In the genomic region with DNA sequence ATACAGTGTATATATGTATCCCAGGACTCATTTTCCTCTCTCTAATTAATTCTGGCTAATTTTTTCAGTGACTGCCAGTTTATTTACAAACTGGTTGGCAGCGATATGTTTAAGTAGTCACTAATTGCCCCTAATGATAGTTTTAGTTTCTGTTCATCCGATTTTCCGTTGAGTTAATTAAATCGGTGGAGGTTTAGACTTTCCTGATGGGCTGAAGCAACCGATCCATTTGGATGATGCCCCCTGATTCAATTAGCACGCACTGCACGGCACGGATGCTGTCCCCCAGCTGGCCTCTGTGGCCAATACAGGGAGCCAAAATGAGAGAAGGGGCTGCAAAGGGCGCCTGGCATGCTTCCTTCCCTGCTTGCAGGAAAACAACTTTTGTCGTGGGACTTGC, we compare ENCODE assay signal across 26 mouse cellular contexts.
DNase-seq lines count a peak whose midpoint lies in the region; ATAC-seq and TF ChIP-seq lines count a peak whose summit lies in the region.
"Had no signal": no experiment of that assay in that cellular context is flagged by ENCODE, and none has a peak within 500 bp of the region (broad histone marks: within the 10 kb centered on the region; RNA-seq: fewer than 3 reads in every experiment).

No protein-coding gene starts in this region.

- H3K4me3 ChIP-seq in forebrain, embryonic 14.5 days (ENCODE audit: low read depth, low read length), result no peak overlapping the region
- no peak overlapping the region for H3K4me3 ChIP-seq in forebrain, embryonic 11.5 days (ENCODE audit: low read depth, low read length)
- no peak overlapping the region for H3K4me3 ChIP-seq in limb, embryonic 12.5 days (replicated peaks)
- H3K4me3 ChIP-seq in limb, embryonic 10.5 days, result no peak overlapping the region
- no peak overlapping the region for H3K4me3 ChIP-seq in midbrain, postnatal 0 days (ENCODE audit: low read depth, low read length)
- H3K4me3 ChIP-seq: erythroblast, embryonic 14.5 days; forebrain, embryonic 15.5 days; heart, adult 2 months; heart, embryonic 12.5 days; hindbrain, embryonic 15.5 days; intestine, embryonic 15.5 days; liver, embryonic 12.5 days; megakaryocyte, embryonic 14.5 days had no signal

- TF ChIP-seq CTCF in brain, embryonic 14.5 days (IDR thresholded peaks at IDR 0.05; ENCODE audit: borderline replicate concordance, extremely low read depth, insufficient read depth, insufficient read length), result no peak
- no peak; the same call in 1 of the 2 replicates for TF ChIP-seq CTCF in midbrain, postnatal 0 days (IDR thresholded peaks at IDR 0.05)

- TF ChIP-seq POLR2A in brain, embryonic 14.5 days (IDR thresholded peaks at IDR 0.05; ENCODE audit: borderline replicate concordance, extremely low read depth, insufficient read depth, insufficient read length, poor library complexity, severe bottlenecking), result no peak

- peak; percentile 60 for DNase-seq in forebrain, embryonic 14.5 days (ENCODE audit: low spot score)
- no peak for DNase-seq in forebrain, embryonic 11.5 days (ENCODE audit: low spot score)
- DNase-seq in limb, embryonic 10.5 days (ENCODE audit: low spot score), result no peak
- DNase-seq in brain, embryonic 14.5 days (ENCODE audit: low read depth), result peak; percentile 80
- DNase-seq in midbrain, postnatal 0 days (ENCODE audit: low spot score), result peak; percentile 25
- no peak for DNase-seq in thymus, postnatal 4 days
- DNase-seq: adrenal gland, postnatal 14 days; cerebellum, adult 18-20 months; heart, adult 2 months; heart, postnatal 4 days; kidney, adult 2 months; kidney, postnatal 4 days; liver, postnatal 0 days; lung, postnatal 4 days; right cerebral cortex, postnatal 4 days; thymus, adult 18-20 months; thymus, postnatal 25 days had no signal

- 0 out of 2 replicates have a peak overlapping the region, but pooled peaks have one; percentile 13 for H3K9ac ChIP-seq in forebrain, embryonic 14.5 days (ENCODE audit: low read length)
- H3K9ac ChIP-seq in forebrain, embryonic 11.5 days (ENCODE audit: low read length), result no peak overlapping the region
- H3K9ac ChIP-seq in limb, embryonic 12.5 days (replicated peaks), result no peak overlapping the region
- H3K9ac ChIP-seq in midbrain, postnatal 0 days (replicated peaks; ENCODE audit: low read length, poor library complexity, severe bottlenecking), result 0 out of 2 replicates have a peak overlapping the region, but pooled peaks have one; percentile 33
- H3K9ac ChIP-seq: forebrain, embryonic 15.5 days; heart, embryonic 12.5 days; hindbrain, embryonic 15.5 days; intestine, embryonic 15.5 days; liver, embryonic 12.5 days; liver, postnatal 0 days had no signal

- no peak for ATAC-seq in forebrain, embryonic 14.5 days
- no peak for ATAC-seq in forebrain, embryonic 11.5 days (replicated peaks; ENCODE audit: low FRiP score)
- no peak for ATAC-seq in limb, embryonic 12.5 days (ENCODE audit: insufficient number of reproducible peaks, insufficient read depth, low FRiP score, low TSS enrichment, low read depth)
- ATAC-seq in midbrain, postnatal 0 days (ENCODE audit: low FRiP score), result no peak
- ATAC-seq: intestine, embryonic 15.5 days; liver, embryonic 12.5 days; liver, postnatal 0 days had no signal

- H3K4me1 ChIP-seq in forebrain, embryonic 14.5 days (ENCODE audit: control insufficient read depth, insufficient read depth, low read length), result peaks cover 14% of the 10 kb centered on the region
- H3K4me1 ChIP-seq in forebrain, embryonic 11.5 days (replicated peaks; ENCODE audit: control insufficient read depth, insufficient read depth, low read length), result peaks cover 10% of the 10 kb centered on the region; the same call in 1 of the 2 replicates
- H3K4me1 ChIP-seq in limb, embryonic 12.5 days (replicated peaks), result peaks cover 27% of the 10 kb centered on the region
- peaks cover 34% of the 10 kb centered on the region for H3K4me1 ChIP-seq in limb, embryonic 10.5 days
- 0 out of 2 replicates have a peak, but pooled peaks cover 3% of the 10 kb centered on the region for H3K4me1 ChIP-seq in midbrain, postnatal 0 days (ENCODE audit: insufficient read depth, low read length)
- H3K4me1 ChIP-seq: liver, embryonic 12.5 days had no signal

- H3K27ac ChIP-seq in forebrain, embryonic 14.5 days (ENCODE audit: low read depth, low read length), result no peak overlapping the region; the same call in 1 of the 2 replicates
- H3K27ac ChIP-seq in forebrain, embryonic 11.5 days (ENCODE audit: low read depth, low read length), result no peak overlapping the region
- peak overlapping the region; percentile 18; the same call in 1 of the 2 replicates for H3K27ac ChIP-seq in limb, embryonic 12.5 days
- H3K27ac ChIP-seq in limb, embryonic 10.5 days, result no peak overlapping the region
- H3K27ac ChIP-seq in midbrain, postnatal 0 days (ENCODE audit: low read depth, low read length), result peak overlapping the region; percentile 72
- H3K27ac ChIP-seq: forebrain, embryonic 15.5 days; heart, adult 2 months; hindbrain, embryonic 15.5 days; intestine, embryonic 15.5 days; liver, embryonic 12.5 days; stomach, postnatal 0 days had no signal

- H3K36me3 ChIP-seq in forebrain, embryonic 14.5 days (ENCODE audit: control insufficient read depth, insufficient read depth, low read length), result no peaks in the 10 kb centered on the region
- peaks cover 3% of the 10 kb centered on the region; the same call in 1 of the 2 replicates for H3K36me3 ChIP-seq in forebrain, embryonic 11.5 days (ENCODE audit: control insufficient read depth, insufficient read depth, low read length)
- H3K36me3 ChIP-seq in limb, embryonic 12.5 days, result peaks cover 78% of the 10 kb centered on the region
- H3K36me3 ChIP-seq in limb, embryonic 10.5 days, result peaks cover 77% of the 10 kb centered on the region
- H3K36me3 ChIP-seq in midbrain, postnatal 0 days (ENCODE audit: insufficient read depth, low read length), result peaks cover 5% of the 10 kb centered on the region; the same call in 1 of the 2 replicates
- H3K36me3 ChIP-seq: forebrain, embryonic 15.5 days; hindbrain, embryonic 15.5 days had no signal

- 18% methylated on average over 10 of the region's 10 CpGs for WGBS in forebrain, embryonic 14.5 days
- WGBS in forebrain, embryonic 11.5 days, result 61% methylated on average over 10 of the region's 10 CpGs
- WGBS in limb, embryonic 12.5 days, result 75% methylated on average over 10 of the region's 10 CpGs
- 80% methylated on average over 10 of the region's 10 CpGs for WGBS in limb, embryonic 10.5 days
- WGBS in midbrain, postnatal 0 days, result 59% methylated on average over 10 of the region's 10 CpGs

- no peaks in the 10 kb centered on the region for H3K9me3 ChIP-seq in forebrain, embryonic 14.5 days (replicated peaks; ENCODE audit: control insufficient read depth, low read length)
- H3K9me3 ChIP-seq in forebrain, embryonic 11.5 days (ENCODE audit: control insufficient read depth, low read length), result no peaks in the 10 kb centered on the region
- 0 out of 2 replicates have a peak, but pooled peaks cover 7% of the 10 kb centered on the region for H3K9me3 ChIP-seq in limb, embryonic 12.5 days
- H3K9me3 ChIP-seq in limb, embryonic 10.5 days (replicated peaks), result no peaks in the 10 kb centered on the region
- no peaks in the 10 kb centered on the region for H3K9me3 ChIP-seq in midbrain, postnatal 0 days (ENCODE audit: low read length)
- H3K9me3 ChIP-seq: forebrain, embryonic 15.5 days; heart, embryonic 12.5 days; hindbrain, embryonic 15.5 days; intestine, embryonic 15.5 days; liver, embryonic 12.5 days had no signal

- peaks cover 18% of the 10 kb centered on the region; the same call in 1 of the 2 replicates for H3K27me3 ChIP-seq in forebrain, embryonic 14.5 days (replicated peaks; ENCODE audit: control insufficient read depth, insufficient read depth, low read length)
- peaks cover 6% of the 10 kb centered on the region for H3K27me3 ChIP-seq in forebrain, embryonic 11.5 days (ENCODE audit: control insufficient read depth, insufficient read depth, low read length)
- H3K27me3 ChIP-seq in limb, embryonic 12.5 days, result no peaks in the 10 kb centered on the region
- H3K27me3 ChIP-seq in limb, embryonic 10.5 days (ENCODE audit: low read depth, poor library complexity, severe bottlenecking), result no peaks in the 10 kb centered on the region
- H3K27me3 ChIP-seq in midbrain, postnatal 0 days (ENCODE audit: insufficient read depth, low read length), result no peaks in the 10 kb centered on the region
- H3K27me3 ChIP-seq: heart, embryonic 12.5 days; hindbrain, embryonic 15.5 days; intestine, embryonic 15.5 days; megakaryocyte, embryonic 14.5 days had no signal

- H3K4me2 ChIP-seq in forebrain, embryonic 14.5 days (ENCODE audit: low read length), result no peak overlapping the region
- no peak overlapping the region for H3K4me2 ChIP-seq in forebrain, embryonic 11.5 days (ENCODE audit: low read depth, low read length, severe bottlenecking)
- no peak overlapping the region for H3K4me2 ChIP-seq in limb, embryonic 12.5 days
- 0 out of 2 replicates have a peak overlapping the region, but pooled peaks have one; percentile 9 for H3K4me2 ChIP-seq in midbrain, postnatal 0 days (ENCODE audit: low read depth, low read length, poor library complexity, severe bottlenecking)
- H3K4me2 ChIP-seq: forebrain, embryonic 15.5 days; heart, embryonic 12.5 days; hindbrain, embryonic 15.5 days; intestine, embryonic 15.5 days; liver, embryonic 12.5 days had no signal

Comparison
In these comparisons a context has a peak if more than half of its experiments do, and no peak if none do; other contexts are left out.
1. DNase-seq: peak in forebrain, embryonic 14.5 days (single experiment), brain, embryonic 14.5 days (single experiment) and midbrain, postnatal 0 days (single experiment); none in forebrain, embryonic 11.5 days (single experiment), limb, embryonic 10.5 days (single experiment) and thymus, postnatal 4 days (single experiment).
2. H3K27ac ChIP-seq: peak in limb, embryonic 12.5 days (single experiment) and midbrain, postnatal 0 days (single experiment); none in forebrain, embryonic 14.5 days (single experiment), forebrain, embryonic 11.5 days (single experiment) and limb, embryonic 10.5 days (single experiment).
3. H3K9ac ChIP-seq: peak in forebrain, embryonic 14.5 days (single experiment) and midbrain, postnatal 0 days (single experiment); none in forebrain, embryonic 11.5 days (single experiment) and limb, embryonic 12.5 days (single experiment).